Mouse (Mus musculus): ENCODE measurements around the gene Qrich2.

- TF ChIP-seq CTCF (IDR thresholded peaks at IDR 0.05; ENCODE audit: low read depth) (no peak), EP300 (optimal IDR thresholded peaks at IDR 0.05) (no peak)
Observed at GRCm38 (mm10) chr11:116508689-116509088, 42.6 kb upstream of the Qrich2 start.

All from stomach, postnatal 0 days (tissue).